Mouse (Mus musculus) hindbrain, embryonic 14.5 days (tissue): ENCODE measurements around the gene Nosip. TPM values are rescaled to one million over a fixed set of nuclear protein-coding genes. Genes with fewer than 3 reads are reported as not detected.
"Not testable (repeated sequence)": the region's sequence is repeated elsewhere in the genome, so short reads cannot be mapped to it uniquely, and the experiment has no call there.

Experiments
- ATAC-seq: fragments of 200-750 bp; cut with Nextera tagmentation; 2 replicates; pipeline ENCODE4 v1.8.0; 2017; ENCODE audit warnings: moderate number of reproducible peaks, mild to moderate bottlenecking, moderate TSS enrichment, moderate library complexity; ENCODE audit not compliant: low FRiP score
- DNase-seq: peaks from one replicate; pipeline ENCODE4 v3.0.0-alpha.2; 2015; ENCODE audit warnings: low spot score
- H3K27ac ChIP-seq: fragments of 300-500 bp; sonication (generic); 2 replicates; pipeline ENCODE4 v1.5.1; 2014; ENCODE audit warnings: mild to moderate bottlenecking, moderate library complexity
- H3K27me3 ChIP-seq: fragments of 300-500 bp; sonication (generic); 2 replicates; pipeline ENCODE4 v1.6.1; 2014; ENCODE audit warnings: mild to moderate bottlenecking, low read length, mixed read lengths; ENCODE audit not compliant: control insufficient read depth, insufficient read depth
- H3K36me3 ChIP-seq: fragments of 300-500 bp; sonication (generic); replicated peaks from 2 replicates; pipeline ENCODE4 v1.6.1; 2014; ENCODE audit not compliant: control insufficient read depth, insufficient read depth
- H3K4me1 ChIP-seq: fragments of 300-500 bp; sonication (generic); replicated peaks from 2 replicates; pipeline ENCODE4 v1.6.1; 2014; ENCODE audit warnings: antibody characterized with exemption, low read length, mixed read lengths; ENCODE audit not compliant: control insufficient read depth, insufficient read depth
- H3K4me2 ChIP-seq: fragments of 300-500 bp; sonication (generic); replicated peaks from 2 replicates; pipeline ENCODE4 v1.6.1; 2014; ENCODE audit warnings: mild to moderate bottlenecking, moderate library complexity
- H3K4me3 ChIP-seq: fragments of 300-500 bp; sonication (generic); replicated peaks from 2 replicates; pipeline ENCODE4 v1.5.1; 2014; ENCODE audit warnings: mild to moderate bottlenecking, low read length
- H3K9ac ChIP-seq: fragments of 300-500 bp; sonication (generic); 2 replicates; pipeline ENCODE4 v1.6.1; 2014
- H3K9me3 ChIP-seq: fragments of 300-500 bp; sonication (generic); 2 replicates; pipeline ENCODE4 v1.6.1; 2016; ENCODE audit warnings: low read length; ENCODE audit not compliant: control insufficient read depth
- WGBS: fragments of 180-500 bp; shearing (Covaris S2); extraction: QIAGEN DNeasy Blood & Tissue Kit; methylation state at CpG from one replicate; pipeline ENCODE4 v1.1.7; 2014; 5-methylcytosine and 5-hydroxymethylcytosine counted together
- polyA plus RNA-seq: library from polyadenylated mRNA; unstranded; fragments of >200 nt; fragmentation: Nextera tagmentation; extraction: Ambion mirVana; gene quantifications from 2 replicates; pipeline ENCODE4 v1.2.1, GENCODE M21; 2014

The Nosip gene
- polyA plus RNA-seq, 1 experiment from 2014 or later, result 62.1 TPM

- Histone ChIP-seq H3K36me3 (no peaks in the 10 kb centered on the region), H3K27me3 (no peaks in the 10 kb centered on the region), H3K9me3 (no peaks in the 10 kb centered on the region), H3K9ac (peak within 1 kb of the TSS; percentile 32), H3K27ac (no peak within 1 kb of the TSS), H3K4me1 (no peaks in the 10 kb centered on the region), H3K4me3 (peak within 1 kb of the TSS; percentile 35), H3K4me2 (peak within 1 kb of the TSS; percentile 52)
- DNase-seq, result peak; percentile 86
- WGBS, result 0% methylated on average over 16 of the region's 16 CpGs
- ATAC-seq, result peak; percentile 92
These were observed 29.8 kb downstream of the Nosip start, which contains the start of gene Rcn3 for GRCm38 (mm10) chr7:45092048-45092447. Rcn3 (minus strand) TSS chr7:45092221.

GRCm38 (mm10) chr7:45092828-45093515 is 30.7 kb downstream of the Nosip start:
- 71% methylated on average over 12 of the region's 12 CpGs for WGBS
- DNase-seq (no peak), ATAC-seq (no peak)
- Histone ChIP-seq H3K27me3 (no peaks in the 10 kb centered on the region), H3K9me3 (no peaks in the 10 kb centered on the region), H3K4me2 (no peak overlapping the region), H3K4me3 (no peak overlapping the region), H3K36me3 (no peaks in the 10 kb centered on the region), H3K4me1 (no peaks in the 10 kb centered on the region), H3K9ac (no peak overlapping the region), H3K27ac (no peak overlapping the region)

GRCm38 (mm10) chr7:45093516-45093905 is 31.3 kb downstream of the Nosip start:
- H3K9ac ChIP-seq, result no peak overlapping the region
- H3K4me1 ChIP-seq, result no peaks in the 10 kb centered on the region
- no peak overlapping the region for H3K27ac ChIP-seq
- ATAC-seq (no peak), DNase-seq (no peak)
- H3K4me3 ChIP-seq, result no peak overlapping the region
- no peaks in the 10 kb centered on the region for H3K36me3 ChIP-seq
- 38% methylated on average over 18 of the region's 18 CpGs for WGBS
- no peaks in the 10 kb centered on the region for H3K9me3 ChIP-seq
- H3K4me2 ChIP-seq, result no peak overlapping the region
- H3K27me3 ChIP-seq, result no peaks in the 10 kb centered on the region

GRCm38 (mm10) chr7:45094121-45094520 is 31.9 kb downstream of the Nosip start:
- H3K9ac ChIP-seq, result no peak overlapping the region
- H3K4me3 ChIP-seq, result no peak overlapping the region
- 44% methylated on average over 7 of the region's 7 CpGs for WGBS
- DNase-seq (no peak), ATAC-seq (no peak)
- no peaks in the 10 kb centered on the region for H3K27me3 ChIP-seq
- no peaks in the 10 kb centered on the region for H3K36me3 ChIP-seq
- H3K27ac ChIP-seq, result no peak overlapping the region
- no peaks in the 10 kb centered on the region for H3K4me1 ChIP-seq
- H3K4me2 ChIP-seq, result no peak overlapping the region
- H3K9me3 ChIP-seq, result no peaks in the 10 kb centered on the region

- WGBS, result 88% methylated on average over 6 of the region's 6 CpGs
- Histone ChIP-seq H3K36me3 (no peaks in the 10 kb centered on the region), H3K4me3 (no peak overlapping the region), H3K27ac (no peak overlapping the region), H3K4me1 (no peaks in the 10 kb centered on the region), H3K4me2 (no peak overlapping the region), H3K27me3 (no peaks in the 10 kb centered on the region), H3K9ac (no peak overlapping the region), H3K9me3 (no peaks in the 10 kb centered on the region)
- ATAC-seq (no peak), DNase-seq (no peak)
These were observed 33.1 kb downstream of the Nosip start for GRCm38 (mm10) chr7:45095367-45095766.

- not testable (repeated sequence) for ATAC-seq, H3K27ac ChIP-seq, H3K9ac ChIP-seq, H3K9me3 ChIP-seq, H3K4me3 ChIP-seq, H3K4me2 ChIP-seq, H3K27me3 ChIP-seq, H3K36me3 ChIP-seq, DNase-seq, H3K4me1 ChIP-seq
- 92% methylated on average over 14 of the region's 14 CpGs for WGBS
These were observed 33.7 kb downstream of the Nosip start for GRCm38 (mm10) chr7:45095965-45096364.

GRCm38 (mm10) chr7:45097479-45097878 is 35.2 kb downstream of the Nosip start:
- Histone ChIP-seq H3K27me3 (no peaks in the 10 kb centered on the region), H3K9me3 (no peaks in the 10 kb centered on the region), H3K4me2 (no peak overlapping the region), H3K4me3 (no peak overlapping the region), H3K9ac (no peak overlapping the region), H3K4me1 (no peaks in the 10 kb centered on the region), H3K27ac (no peak overlapping the region), H3K36me3 (no peaks in the 10 kb centered on the region)
- 70% methylated on average over 6 of the region's 6 CpGs for WGBS
- DNase-seq (no peak), ATAC-seq (no peak)

GRCm38 (mm10) chr7:45098541-45099240 is 36.5 kb downstream of the Nosip start:
- H3K4me2 ChIP-seq, result no peak overlapping the region
- WGBS, result 91% methylated on average over 8 of the region's 8 CpGs
- H3K27me3 ChIP-seq, result no peaks in the 10 kb centered on the region
- H3K9ac ChIP-seq, result no peak overlapping the region
- H3K4me1 ChIP-seq, result no peaks in the 10 kb centered on the region
- ATAC-seq (no peak), DNase-seq (no peak)
- H3K9me3 ChIP-seq, result no peaks in the 10 kb centered on the region
- H3K27ac ChIP-seq, result no peak overlapping the region
- no peaks in the 10 kb centered on the region for H3K36me3 ChIP-seq
- H3K4me3 ChIP-seq, result no peak overlapping the region

GRCm38 (mm10) chr7:45100046-45100445 is 37.8 kb downstream of the Nosip start:
- Histone ChIP-seq H3K27ac (no peak overlapping the region), H3K9me3 (no peaks in the 10 kb centered on the region)

More at GRCm38 (mm10) chr7:45100046-45100445, 37.8 kb downstream of the Nosip start:
- no peak for DNase-seq
- Histone ChIP-seq H3K4me1 (no peaks in the 10 kb centered on the region), H3K4me3 (no peak overlapping the region), H3K36me3 (no peaks in the 10 kb centered on the region), H3K4me2 (no peak overlapping the region), H3K27me3 (no peaks in the 10 kb centered on the region), H3K9ac (no peak overlapping the region)
- WGBS, result 95% methylated on average over 6 of the region's 6 CpGs
- ATAC-seq, result no peak
